Mouse (Mus musculus) olfactory bulb, adult 2 months (tissue): ENCODE measurements around the gene Gm17606.

ENCODE experiments used
- CTCF ChIP-seq: fragments of 200-500 bp; IDR thresholded peaks from 2 replicates; pipeline ENCODE4 v1.5.1; 2012; ENCODE audit warnings: low read depth, mild to moderate bottlenecking, low read length, moderate library complexity; ENCODE audit not compliant: insufficient read depth
- POLR2A ChIP-seq: fragments of 200-500 bp; IDR thresholded peaks from 2 replicates; pipeline ENCODE4 v1.6.1; 2012; ENCODE audit warnings: mild to moderate bottlenecking, low read depth, low read length, moderate library complexity; ENCODE audit not compliant: insufficient read depth

- TF ChIP-seq POLR2A (no peak), CTCF (no peak)
Observed at GRCm38 (mm10) chr14:54674317-54674716, 33.6 kb downstream of the Gm17606 start.
